Mouse (Mus musculus) lung, adult 2 months (tissue): ENCODE measurements around the gene Hoxb1.

Experiments
- CTCF ChIP-seq: fragments of 200-500 bp; IDR thresholded peaks from 2 replicates; pipeline ENCODE4 v1.5.1; 2011; ENCODE audit warnings: mild to moderate bottlenecking, low read length, control low read depth; ENCODE audit not compliant: insufficient read depth
- POLR2A ChIP-seq: fragments of 200-500 bp; IDR thresholded peaks from 2 replicates; pipeline ENCODE4 v1.6.1; 2011; ENCODE audit warnings: low read depth, mild to moderate bottlenecking, control low read depth, low read length, borderline replicate concordance; ENCODE audit errors: extremely low read depth

- TF ChIP-seq CTCF (no peak), POLR2A (no peak)
Measured at GRCm38 (mm10) chr11:96337026-96337425, 28.5 kb upstream of the Hoxb1 start.
